In genomic region chr7:45067190-45067999, GRCm38 (mm10) we compare ENCODE assay signal across 15 mouse cellular contexts. TPM values are rescaled to one million over a fixed set of nuclear protein-coding genes. Genes with fewer than 3 reads are reported as not detected.
DNase-seq lines count a peak whose midpoint lies in the region; ATAC-seq and TF ChIP-seq lines count a peak whose summit lies in the region.
"Had no signal": no experiment of that assay in that cellular context is flagged by ENCODE, and none has a peak within 500 bp of the region (broad histone marks: within the 10 kb centered on the region; RNA-seq: fewer than 3 reads in every experiment).

No protein-coding gene starts in this region.

- no peak for TF ChIP-seq CTCF in lung, embryonic 14.5 days (IDR thresholded peaks at IDR 0.05; ENCODE audit: low read depth)
- TF ChIP-seq CTCF in MEL (IDR thresholded peaks at IDR 0.05 in 2 of 3, conservative IDR thresholded peaks at IDR 0.05 in 1 of 3; ENCODE audit: control insufficient read depth in 1 of 3, insufficient read depth in 1 of 3, low read depth in 2 of 3, low read length in 3 of 3, poor library complexity in 1 of 3, severe bottlenecking in 1 of 3) = no peak

- TF ChIP-seq RAD21 in MEL (IDR thresholded peaks at IDR 0.05; ENCODE audit: low read depth, low read length) = no peak

- no peak overlapping the region for H3K4me2 ChIP-seq in lung, embryonic 14.5 days
- H3K4me2 ChIP-seq in liver, embryonic 12.5 days = no peak overlapping the region
- H3K4me2 ChIP-seq: embryonic facial prominence, embryonic 12.5 days; limb, embryonic 15.5 days; midbrain, embryonic 15.5 days had no signal

- no peaks in the 10 kb centered on the region for H3K4me1 ChIP-seq in lung, embryonic 14.5 days (ENCODE audit: insufficient read depth)
- H3K4me1 ChIP-seq in MEL (ENCODE audit: control insufficient read depth in 1 of 2, insufficient read depth in 2 of 2, low read length in 2 of 2) = peaks cover 0 to 16% of the 10 kb centered on the region in 2 experiments; a peak in 3 of 4 replicates
- peaks cover 48% of the 10 kb centered on the region for H3K4me1 ChIP-seq in liver, embryonic 12.5 days

- no peaks in the 10 kb centered on the region for H3K9me3 ChIP-seq in lung, embryonic 14.5 days (ENCODE audit: low read depth, low read length)
- H3K9me3 ChIP-seq in MEL (replicated peaks; ENCODE audit: insufficient read depth, low read length) = no peaks in the 10 kb centered on the region
- no peaks in the 10 kb centered on the region for H3K9me3 ChIP-seq in liver, embryonic 12.5 days (replicated peaks)
- H3K9me3 ChIP-seq: embryonic facial prominence, embryonic 12.5 days; limb, embryonic 15.5 days; midbrain, embryonic 15.5 days had no signal

- peaks cover 54% of the 10 kb centered on the region for H3K79me2 ChIP-seq in MEL (ENCODE audit: control insufficient read depth, insufficient read depth, low read length, poor library complexity)

- ATAC-seq in lung, embryonic 14.5 days (ENCODE audit: insufficient read depth) = 0 out of 2 replicates have a peak, but pooled peaks have one; percentile 6
- peak; percentile 33; the same call in 1 of the 2 replicates for ATAC-seq in liver, embryonic 12.5 days
- peak; percentile 44 for ATAC-seq in megakaryocyte progenitor cell, adult 5-6 weeks (replicated peaks; ENCODE audit: poor library complexity)
- ATAC-seq: forebrain, embryonic 16.5 days; hindbrain, embryonic 16.5 days; midbrain, embryonic 15.5 days had no signal

- no peak overlapping the region for H3K27ac ChIP-seq in lung, embryonic 14.5 days (ENCODE audit: low read depth)
- peak overlapping the region; percentile 69 for H3K27ac ChIP-seq in MEL (ENCODE audit: control insufficient read depth, low read depth, low read length)
- H3K27ac ChIP-seq in liver, embryonic 12.5 days = no peak overlapping the region; the same call in 1 of the 2 replicates
- H3K27ac ChIP-seq: embryonic facial prominence, embryonic 12.5 days; layer of hippocampus, adult 2 months; limb, embryonic 15.5 days; midbrain, embryonic 15.5 days had no signal

- no peak overlapping the region for H3K9ac ChIP-seq in lung, embryonic 14.5 days
- peak overlapping the region; percentile 57 for H3K9ac ChIP-seq in MEL (ENCODE audit: control insufficient read depth, low read depth, low read length, poor library complexity, severe bottlenecking)
- H3K9ac ChIP-seq in liver, embryonic 12.5 days = no peak overlapping the region
- H3K9ac ChIP-seq: embryonic facial prominence, embryonic 12.5 days; limb, embryonic 15.5 days; midbrain, embryonic 15.5 days had no signal

- H3K36me3 ChIP-seq in lung, embryonic 14.5 days (ENCODE audit: insufficient read depth) = no peaks in the 10 kb centered on the region
- peaks cover 0 to 16% of the 10 kb centered on the region in 2 experiments; a peak in 2 of 4 replicates for H3K36me3 ChIP-seq in MEL (ENCODE audit: control insufficient read depth in 1 of 2, insufficient read depth in 2 of 2, low read length in 2 of 2)
- H3K36me3 ChIP-seq in liver, embryonic 12.5 days = no peaks in the 10 kb centered on the region
- H3K36me3 ChIP-seq: embryonic facial prominence, embryonic 12.5 days; limb, embryonic 15.5 days; midbrain, embryonic 15.5 days had no signal

- H3K4me3 ChIP-seq in lung, embryonic 14.5 days (ENCODE audit: low read depth, low read length) = no peak overlapping the region
- H3K4me3 ChIP-seq in MEL (ENCODE audit: control insufficient read depth in 1 of 2, insufficient read depth in 1 of 2, low read depth in 2 of 2, low read length in 2 of 2) = peak overlapping the region; percentile 8 to 23
- H3K4me3 ChIP-seq in liver, embryonic 12.5 days = no peak overlapping the region
- H3K4me3 ChIP-seq: embryonic facial prominence, embryonic 12.5 days; layer of hippocampus, adult 2 months; limb, embryonic 15.5 days; midbrain, embryonic 15.5 days; myocyte had no signal

- peak in 1 of 2 experiments; percentile 51; a peak in 2 of 4 replicates for TF ChIP-seq POLR2A in MEL (IDR thresholded peaks at IDR 0.05; ENCODE audit: control insufficient read depth in 1 of 2, insufficient read depth in 1 of 2, low read depth in 1 of 2, low read length in 2 of 2, poor library complexity in 1 of 2)

- intact Hi-C loops in heart, postnatal 10 days (cut with DNase I) = no loop called here

- no peak for DNase-seq in lung, embryonic 14.5 days
- DNase-seq in lung, postnatal 14 days = no peak
- DNase-seq in MEL (ENCODE audit: low read depth, low spot score) = peak; percentile 88
- no peak for DNase-seq in frontal cortex, postnatal 14 days (ENCODE audit: low spot score in 2 of 2)
- no peak for DNase-seq in heart, postnatal 10 days
- DNase-seq: cerebellum, adult 8-10 months had no signal

- 72% methylated on average over 4 of the region's 4 CpGs for WGBS in lung, embryonic 14.5 days
- 42% methylated on average over 4 of the region's 4 CpGs for WGBS in liver, embryonic 12.5 days (ENCODE audit: insufficient replicate concordance)

- no peaks in the 10 kb centered on the region for H3K27me3 ChIP-seq in lung, embryonic 14.5 days (ENCODE audit: insufficient read depth, low read length)
- H3K27me3 ChIP-seq in MEL (ENCODE audit: control insufficient read depth in 1 of 2, insufficient read depth in 2 of 2, low read length in 2 of 2) = no peaks in the 10 kb centered on the region
- H3K27me3 ChIP-seq in liver, embryonic 12.5 days (replicated peaks) = no peaks in the 10 kb centered on the region
- H3K27me3 ChIP-seq: embryonic facial prominence, embryonic 12.5 days; limb, embryonic 15.5 days; midbrain, embryonic 15.5 days had no signal

- TF ChIP-seq EP300 in MEL (IDR thresholded peaks at IDR 0.05; ENCODE audit: low read depth in 1 of 2, low read length in 2 of 2) = 0 out of 4 replicates have a peak, but pooled peaks have one; percentile 13 to 19

TF ChIP-seq in MEL, 35 proteins besides CTCF, POLR2A, EP300 and RAD21 (continues in another document):
- TF ChIP-seq NRF1 (IDR thresholded peaks at IDR 0.05; ENCODE audit: insufficient read depth, low read depth, low read length, poor library complexity, severe bottlenecking) = no peak
- no peak for TF ChIP-seq RCOR1 (IDR thresholded peaks at IDR 0.05; ENCODE audit: low read depth, low read length)
- TF ChIP-seq MAZ (IDR thresholded peaks at IDR 0.05; ENCODE audit: low read depth, low read length) = no peak
- peak; percentile 82 for TF ChIP-seq ZNF384 (IDR thresholded peaks at IDR 0.05; ENCODE audit: low read depth, low read length)
- no peak for TF ChIP-seq MXI1 (IDR thresholded peaks at IDR 0.05; ENCODE audit: low read depth, low read length)
- TF ChIP-seq ZC3H11A (IDR thresholded peaks at IDR 0.05; ENCODE audit: low read depth, low read length) = no peak
- no peak for TF ChIP-seq GABPA (IDR thresholded peaks at IDR 0.05; ENCODE audit: low read depth, low read length)

RNA-seq across cellular contexts. Expression of gene Prrg2, which starts 4.9 kb away (rescaled TPM):
- polyA plus RNA-seq in lung, embryonic 14.5 days (2014; fragmentation: Nextera tagmentation; extraction: Ambion mirVana) = 18.1 and 19.2 TPM in 2 replicates
- total RNA-seq in MEL (2012; rRNA removed) = 7.5 and 7.7 TPM in 2 replicates
- polyA plus RNA-seq in MEL (2012; ENCODE audit: insufficient read depth in 1 of 2, insufficient read length in 2 of 2, low read depth in 1 of 2, low replicate concordance in 2 of 2, missing spikeins in 1 of 2) = 10 to 100 TPM in 1 of 2 experiments, not detected in 1; 16.9 TPM
- 8.5 and 8.6 TPM in 2 replicates for polyA plus RNA-seq in liver, embryonic 12.5 days (2016; fragmentation: Nextera tagmentation; extraction: Ambion mirVana)
- 2.6 and 4.7 TPM in 2 replicates for total RNA-seq in megakaryocyte progenitor cell, adult 5-6 weeks (2015)
- 3.0 and 4.2 TPM in 2 replicates for total RNA-seq in megakaryocyte progenitor cell, adult 5-6 weeks (2017)
- total RNA-seq in heart, postnatal 10 days (2021) = 10 to 100 TPM; 10.9 to 11.3 TPM

RNA-seq across cellular contexts. Expression of gene Nosip, which starts 5.2 kb away (rescaled TPM):
- 68.6 and 71.9 TPM in 2 replicates for polyA plus RNA-seq in lung, embryonic 14.5 days (2014; fragmentation: Nextera tagmentation; extraction: Ambion mirVana)
- 49.9 and 50.7 TPM in 2 replicates for total RNA-seq in MEL (2012; rRNA removed)
- polyA plus RNA-seq in MEL (2012; ENCODE audit: insufficient read depth in 1 of 2, insufficient read length in 2 of 2, low read depth in 1 of 2, low replicate concordance in 2 of 2, missing spikeins in 1 of 2) = 10 to 100 TPM in 1 of 2 experiments, not detected in 1; 78.9 TPM
- polyA plus RNA-seq in liver, embryonic 12.5 days (2016; fragmentation: Nextera tagmentation; extraction: Ambion mirVana) = 31.6 and 38.7 TPM in 2 replicates
- total RNA-seq in megakaryocyte progenitor cell, adult 5-6 weeks (2015) = 39.7 and 45.0 TPM in 2 replicates
- 46.8 and 49.2 TPM in 2 replicates for total RNA-seq in megakaryocyte progenitor cell, adult 5-6 weeks (2017)
- total RNA-seq in heart, postnatal 10 days (2021) = 10 to 100 TPM; 33.9 to 35.9 TPM

RNA-seq across cellular contexts. Expression of gene Prr12, which starts 14.7 kb away (rescaled TPM):
- 14.2 and 16.2 TPM in 2 replicates for polyA plus RNA-seq in lung, embryonic 14.5 days (2014; fragmentation: Nextera tagmentation; extraction: Ambion mirVana)
- total RNA-seq in MEL (2012; rRNA removed) = 3.3 and 3.5 TPM in 2 replicates
- 10 to 100 TPM in 1 of 2 experiments, not detected in 1; 32.1 TPM for polyA plus RNA-seq in MEL (2012; ENCODE audit: insufficient read depth in 1 of 2, insufficient read length in 2 of 2, low read depth in 1 of 2, low replicate concordance in 2 of 2, missing spikeins in 1 of 2)
- polyA plus RNA-seq in liver, embryonic 12.5 days (2016; fragmentation: Nextera tagmentation; extraction: Ambion mirVana) = 3.0 and 4.1 TPM in 2 replicates
- total RNA-seq in megakaryocyte progenitor cell, adult 5-6 weeks (2015) = 20.5 and 21.7 TPM in 2 replicates
- total RNA-seq in megakaryocyte progenitor cell, adult 5-6 weeks (2017) = 2.8 and 4.0 TPM in 2 replicates
- 10 to 100 TPM; 28.8 to 35.7 TPM for total RNA-seq in heart, postnatal 10 days (2021)

RNA-seq across cellular contexts. Expression of gene Rcn3, which starts 24.6 kb away (rescaled TPM):
- polyA plus RNA-seq in lung, embryonic 14.5 days (2014; fragmentation: Nextera tagmentation; extraction: Ambion mirVana) = 344 and 360 TPM in 2 replicates
- total RNA-seq in MEL (2012; rRNA removed) = 16.0 and 29.3 TPM in 2 replicates
- 10 to 100 TPM in 1 of 2 experiments, not detected in 1; 43.0 TPM for polyA plus RNA-seq in MEL (2012; ENCODE audit: insufficient read depth in 1 of 2, insufficient read length in 2 of 2, low read depth in 1 of 2, low replicate concordance in 2 of 2, missing spikeins in 1 of 2)
- 69.1 and 70.9 TPM in 2 replicates for polyA plus RNA-seq in liver, embryonic 12.5 days (2016; fragmentation: Nextera tagmentation; extraction: Ambion mirVana)
- total RNA-seq in megakaryocyte progenitor cell, adult 5-6 weeks (2015) = 4.6 and 7.8 TPM in 2 replicates
- 5.4 TPM in 2 replicates for total RNA-seq in megakaryocyte progenitor cell, adult 5-6 weeks (2017)
- 10 to 100 TPM; 76.5 to 83.4 TPM for total RNA-seq in heart, postnatal 10 days (2021)

RNA-seq across cellular contexts. Expression of gene Fcgrt, which starts 36.3 kb away (rescaled TPM):
- 56.4 and 57.0 TPM in 2 replicates for polyA plus RNA-seq in lung, embryonic 14.5 days (2014; fragmentation: Nextera tagmentation; extraction: Ambion mirVana)
- total RNA-seq in MEL (2012; rRNA removed) = 0.26 and 0.27 TPM in 2 replicates
- 1 to 10 TPM in 1 of 2 experiments, not detected in 1; 1.7 TPM for polyA plus RNA-seq in MEL (2012; ENCODE audit: insufficient read depth in 1 of 2, insufficient read length in 2 of 2, low read depth in 1 of 2, low replicate concordance in 2 of 2, missing spikeins in 1 of 2)
- polyA plus RNA-seq in liver, embryonic 12.5 days (2016; fragmentation: Nextera tagmentation; extraction: Ambion mirVana) = 26.6 and 26.9 TPM in 2 replicates
- 0.54 and 0.62 TPM in 2 replicates for total RNA-seq in megakaryocyte progenitor cell, adult 5-6 weeks (2015)
- total RNA-seq in megakaryocyte progenitor cell, adult 5-6 weeks (2017) = 3.9 TPM in 2 replicates
- 10 to 100 TPM; 65.4 to 69.2 TPM for total RNA-seq in heart, postnatal 10 days (2021)

Comparison
In these comparisons a context has a peak if more than half of its experiments do, and no peak if none do; other contexts are left out.
1. H3K4me3 ChIP-seq: peak in MEL (2 of 2); none in lung, embryonic 14.5 days (single experiment) and liver, embryonic 12.5 days (single experiment).
2. Peak in every context shown above with its lines, with median percentiles within 50 percentile points of each other: ATAC-seq.